Mouse (Mus musculus) heart, postnatal 14 days (tissue): ENCODE results near the gene Pgbd5. TPM values are rescaled to one million over a fixed set of nuclear protein-coding genes. Genes with fewer than 3 reads are reported as not detected.
A peak's percentile ranks its signal among the peaks of the same experiment; 100 is the strongest.

Source experiments
- DNase-seq, 2 experiments: peaks; one replicate each; pipeline ENCODE4 v3.0.0; 2021 to 2022
- intact Hi-C: fragments of 180-260 bp; cut with DNase I; formaldehyde crosslinking; loops from one replicate; pipeline ENCODE4 v1.15.1; 2025
- long read RNA-seq, 2 experiments: library from polyadenylated mRNA; stranded (forward); transcript quantifications; one replicate each; pipeline ENCODE4 v2.0.0; 2021
- total RNA-seq, 2 experiments: library from RNA; stranded (reverse); gene quantifications; 2 replicates each; pipeline ENCODE4 v1.2.3; 2021

The Pgbd5 gene
- 1 to 10 TPM; 2.0 to 2.2 TPM for total RNA-seq
- long read RNA-seq, experiment 1, transcript Pgbd5-201 (7 exons, 2,824 nt), result major isoform, 5 of 7 reads
- long read RNA-seq, experiment 1, partial matches to known transcripts, result 0 of 7 reads
- long read RNA-seq, experiment 1, other reads (novel, unspliced or antisense), result 2 of 7 reads
- long read RNA-seq, experiment 2, partial matches to known transcripts, result 0 of 3 reads
- long read RNA-seq, experiment 2, other reads (novel, unspliced or antisense), result 0 of 3 reads

DNA sequence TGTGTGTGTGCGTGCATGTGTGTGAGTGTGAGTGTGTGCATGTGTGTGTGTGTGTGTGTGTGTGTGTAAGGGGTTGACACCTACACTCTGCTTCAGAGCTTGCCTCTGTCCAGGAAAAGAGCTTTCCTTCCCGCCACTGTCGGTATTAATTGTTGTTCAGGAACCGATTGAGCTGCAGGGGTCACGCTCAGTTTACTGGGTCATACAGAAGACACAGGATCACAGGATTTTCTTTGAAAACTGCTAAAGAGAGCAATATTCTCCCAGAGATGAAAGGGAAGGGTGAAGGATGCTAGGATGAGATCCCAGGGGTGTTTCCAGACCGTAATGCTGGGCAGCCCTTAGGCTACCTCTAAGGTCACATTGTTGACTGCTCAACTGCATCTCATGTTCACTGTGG, at the start of gene Pgbd5:
TSS of gene Pgbd5 (minus strand) at position 101 of the 400 bp plus-strand sequence.
- intact Hi-C loops, result no loop called here
- no peak for DNase-seq

DNA sequence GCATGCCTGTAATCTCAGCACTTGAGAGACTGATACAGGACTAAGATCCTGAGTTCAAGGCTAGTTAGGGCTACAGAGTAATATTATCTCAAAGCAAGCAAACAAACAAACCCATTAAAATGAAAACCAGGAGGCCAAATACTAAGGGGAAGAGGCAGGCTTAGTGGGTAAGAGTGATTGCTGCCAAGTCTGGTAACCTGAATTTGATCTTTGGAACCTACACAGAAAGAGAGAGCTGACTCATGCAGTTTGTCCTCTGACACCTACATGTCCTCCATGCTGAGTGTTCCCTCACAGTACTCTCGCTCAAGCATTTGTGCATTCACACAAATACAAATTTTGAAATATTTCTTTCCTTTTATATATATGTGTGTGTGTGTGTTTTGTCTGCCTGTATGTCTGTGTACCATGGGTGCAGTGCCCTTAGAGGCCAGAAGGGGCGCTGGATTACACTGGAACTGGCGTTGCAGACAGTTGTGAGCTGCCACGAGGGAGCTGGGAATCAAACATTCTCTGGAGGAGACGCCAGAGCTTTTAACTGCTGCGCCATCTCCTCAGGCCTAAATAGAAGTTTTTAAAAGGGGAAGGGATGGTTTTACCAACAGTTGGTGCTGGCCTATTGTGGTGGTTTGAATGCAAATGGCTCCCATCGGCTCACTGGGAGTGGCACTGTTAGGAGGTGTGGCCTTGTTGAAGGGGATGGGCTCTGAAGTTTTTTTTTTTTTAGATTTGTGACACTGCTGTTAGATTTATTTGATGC, 44.1 kb upstream of the Pgbd5 start:
- intact Hi-C loops, result no loop called here
- no peak for DNase-seq

DNA sequence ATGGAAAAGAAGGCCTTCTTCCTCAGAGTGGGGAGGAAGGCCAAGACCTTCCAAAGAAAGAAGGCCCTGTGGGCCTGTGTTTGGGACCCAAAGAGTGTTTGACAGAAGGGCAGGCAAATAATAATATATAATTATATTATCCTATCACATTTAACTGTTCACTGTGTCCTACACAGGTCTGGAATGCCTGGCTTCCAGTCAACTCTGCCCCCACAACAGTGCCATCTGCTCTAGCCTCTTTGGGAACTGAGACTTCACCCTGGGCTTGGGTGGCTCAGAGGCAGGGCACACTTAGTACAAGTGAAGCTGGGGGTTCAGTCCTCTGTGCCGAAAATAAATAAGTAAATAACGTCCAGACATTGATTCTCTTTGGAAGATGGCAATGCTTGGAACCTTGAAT, 43.3 kb upstream of the Pgbd5 start:
- intact Hi-C loops, result no loop called here
- DNase-seq, result no peak

DNA sequence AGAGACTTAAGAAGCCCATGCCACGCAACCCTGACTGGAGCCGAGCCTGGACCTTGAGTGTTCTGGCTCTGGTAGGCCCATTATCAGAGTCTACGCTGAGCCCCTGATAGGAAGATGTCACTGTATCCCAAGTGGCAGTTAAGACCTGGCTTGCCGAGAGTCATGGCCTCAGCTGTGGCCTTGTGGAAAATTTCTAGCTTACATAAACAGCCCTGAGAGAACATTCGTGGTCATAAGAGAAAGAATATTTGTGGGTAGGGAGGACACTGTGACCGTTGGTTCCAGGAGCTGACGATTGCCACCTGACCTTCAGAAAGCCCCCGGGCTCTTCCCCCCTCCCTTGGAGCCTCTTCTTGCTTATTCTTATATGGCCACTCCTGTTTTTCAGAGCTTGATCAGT, 40.9 kb upstream of the Pgbd5 start:
- no peak for DNase-seq
- intact Hi-C loops, result no loop called here

DNA sequence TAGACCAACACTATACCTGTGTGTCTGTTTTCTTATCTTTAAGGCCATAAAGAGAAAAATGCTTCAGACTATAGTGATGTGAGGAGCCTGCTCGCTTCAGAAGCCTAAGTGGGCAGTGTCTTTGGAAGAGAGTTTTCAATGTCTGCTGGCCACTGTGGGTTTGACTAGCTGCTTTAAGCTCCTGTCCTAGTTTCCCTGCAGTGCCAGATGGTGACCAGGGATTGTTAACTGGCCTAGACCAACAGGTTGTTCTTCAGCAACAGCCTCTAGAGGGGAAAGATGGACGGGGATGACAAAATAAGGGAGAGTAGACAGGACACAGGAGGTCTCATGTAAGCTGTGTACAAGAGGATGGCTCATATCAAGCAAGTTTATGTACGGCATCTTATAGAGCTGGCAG, 39.8 kb upstream of the Pgbd5 start:
- no peak for DNase-seq
- intact Hi-C loops, result no loop called here

DNA sequence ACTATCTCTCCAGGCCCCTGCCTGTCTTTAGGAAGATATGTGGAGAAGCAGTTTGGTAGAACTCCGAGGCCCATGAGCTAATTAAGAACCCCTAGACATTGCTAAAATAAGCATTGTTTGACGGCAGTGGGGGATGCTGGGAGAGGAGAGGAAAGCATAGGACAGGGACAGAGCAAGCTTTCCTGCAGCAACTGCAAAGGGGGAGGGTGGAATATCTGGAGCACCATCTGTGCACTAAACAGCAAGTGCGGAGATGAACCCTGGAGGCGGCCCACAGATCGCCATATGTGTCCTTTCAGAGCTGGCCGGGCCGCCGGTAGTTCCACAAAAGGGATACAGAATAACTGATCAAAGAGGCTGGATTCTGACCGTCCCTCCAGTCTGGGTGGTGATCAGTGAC, 37.2 kb upstream of the Pgbd5 start:
- DNase-seq, result no peak
- intact Hi-C loops, result no loop called here

DNA sequence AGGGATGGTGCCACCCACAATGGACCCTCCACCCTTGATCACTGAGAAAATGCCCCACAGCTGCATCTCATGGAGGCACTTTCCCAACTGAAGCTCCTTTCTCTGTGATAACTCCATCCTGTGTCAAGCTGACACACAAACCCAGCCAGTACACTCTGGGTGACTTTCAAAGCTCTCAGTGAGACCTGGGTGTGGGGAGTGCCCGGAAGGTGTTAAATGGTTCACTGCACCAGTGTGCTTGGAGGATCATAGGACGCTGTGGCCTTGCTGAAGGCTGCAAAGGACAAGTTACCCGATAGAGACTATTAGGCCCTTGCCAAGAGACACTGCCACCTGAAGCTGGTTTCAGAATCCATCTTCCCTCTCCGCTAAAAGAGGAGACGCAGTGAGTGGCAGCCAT, 36.2 kb upstream of the Pgbd5 start:
- intact Hi-C loops, result no loop called here
- DNase-seq, result no peak

DNA sequence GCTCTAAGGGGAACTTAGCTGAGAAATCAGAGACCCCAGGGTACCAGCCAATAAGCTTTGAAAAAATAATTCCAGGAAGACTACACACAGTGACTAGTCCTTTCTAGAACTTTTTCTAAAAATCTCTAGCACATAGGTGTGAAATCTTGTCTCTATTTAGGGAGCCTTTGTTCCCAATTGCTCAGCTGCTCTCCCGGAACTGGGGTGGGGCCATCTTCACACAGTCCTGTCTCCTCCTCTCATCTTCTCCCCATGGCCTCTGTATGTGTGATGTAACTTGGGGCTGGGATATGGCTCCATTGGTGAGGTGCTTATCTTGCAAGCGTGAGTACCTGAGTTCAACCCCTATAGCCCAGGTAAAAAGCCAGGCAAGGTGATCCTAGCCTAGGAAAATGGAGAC, 25.2 kb upstream of the Pgbd5 start:
- intact Hi-C loops, result no loop called here
- DNase-seq, result no peak

DNA sequence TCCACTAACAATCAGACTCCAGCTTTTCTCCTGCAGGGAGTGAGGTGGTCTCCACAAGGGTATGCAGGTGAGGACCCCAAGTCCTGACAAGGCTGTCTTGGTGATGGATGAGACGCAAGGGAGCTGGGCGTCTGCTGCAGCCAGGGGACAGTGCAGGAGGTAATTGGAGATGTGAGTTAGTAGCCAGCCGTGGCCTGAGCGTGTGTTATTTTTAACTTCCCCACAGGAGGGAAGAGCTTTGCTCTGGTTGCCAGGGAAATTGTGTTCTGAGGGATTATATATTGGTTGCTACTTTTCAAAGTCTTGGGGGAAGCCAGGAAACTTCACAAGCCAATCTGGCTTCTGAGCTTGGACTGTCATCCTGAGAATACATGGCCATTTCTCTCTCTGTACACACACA, 23.7 kb upstream of the Pgbd5 start:
- intact Hi-C loops, result no loop called here
- no peak for DNase-seq

DNA sequence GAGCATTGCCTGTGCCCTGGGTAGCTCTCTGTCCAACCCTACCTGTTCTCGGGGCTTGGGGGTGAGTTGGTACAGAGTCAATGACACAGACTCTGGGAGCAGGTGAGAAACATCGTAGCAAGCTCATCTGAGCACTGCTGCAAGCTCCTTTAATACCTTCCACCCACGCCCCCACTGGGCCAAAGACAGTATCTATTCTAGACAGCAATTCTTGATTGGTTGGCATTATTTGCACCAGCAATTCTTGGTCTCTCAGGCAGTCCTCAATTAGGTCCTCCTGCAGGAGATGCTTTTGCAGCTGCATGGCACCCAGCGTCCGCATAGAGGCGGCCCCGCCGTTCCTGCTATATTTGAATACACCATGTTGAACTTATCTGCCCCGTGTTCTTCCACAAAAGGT, 22.7 kb upstream of the Pgbd5 start:
- DNase-seq, result no peak
- intact Hi-C loops, result no loop called here

DNA sequence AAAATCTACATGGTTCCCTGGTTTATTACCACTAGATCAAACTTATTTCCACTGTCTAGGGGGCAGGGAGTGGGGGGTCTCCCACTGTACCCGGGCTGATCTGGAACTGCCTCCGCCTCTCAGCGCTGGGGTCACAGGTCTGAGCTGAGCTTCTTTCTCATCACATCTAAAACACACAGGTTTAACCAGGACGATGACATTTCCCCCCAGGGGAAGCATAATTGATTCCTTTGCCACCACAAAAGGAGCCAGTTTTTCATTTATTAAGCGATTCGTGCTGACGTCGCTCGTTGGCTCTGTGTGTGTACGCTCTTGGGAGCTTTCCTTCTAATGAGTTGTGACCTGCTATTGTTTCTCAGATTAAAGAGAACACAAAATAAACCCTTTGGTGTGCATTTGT, 21.6 kb upstream of the Pgbd5 start:
- no peak for DNase-seq
- intact Hi-C loops, result no loop called here

DNA sequence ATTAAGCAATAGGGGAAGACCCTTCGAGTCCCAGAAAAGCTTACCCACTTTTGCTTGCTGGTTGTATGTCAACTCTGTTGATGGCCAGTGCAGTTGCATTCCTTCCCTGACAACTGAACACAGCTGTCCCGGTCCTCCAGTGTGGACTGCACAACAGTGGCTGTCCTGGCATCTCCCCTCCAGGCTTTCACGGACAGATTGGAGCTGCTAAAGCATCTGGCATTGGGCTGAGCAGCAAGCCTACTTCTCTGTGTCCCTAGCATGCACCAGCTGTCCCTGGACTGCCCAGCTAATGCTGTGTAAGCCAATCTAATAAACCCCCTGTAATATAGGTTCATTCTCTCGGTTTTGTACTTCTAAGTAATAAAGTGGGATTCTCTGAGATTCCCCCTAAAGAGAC, 21.2 kb upstream of the Pgbd5 start:
- intact Hi-C loops, result no loop called here
- DNase-seq, result peak in 1 of 2 experiments; percentile 21

DNA sequence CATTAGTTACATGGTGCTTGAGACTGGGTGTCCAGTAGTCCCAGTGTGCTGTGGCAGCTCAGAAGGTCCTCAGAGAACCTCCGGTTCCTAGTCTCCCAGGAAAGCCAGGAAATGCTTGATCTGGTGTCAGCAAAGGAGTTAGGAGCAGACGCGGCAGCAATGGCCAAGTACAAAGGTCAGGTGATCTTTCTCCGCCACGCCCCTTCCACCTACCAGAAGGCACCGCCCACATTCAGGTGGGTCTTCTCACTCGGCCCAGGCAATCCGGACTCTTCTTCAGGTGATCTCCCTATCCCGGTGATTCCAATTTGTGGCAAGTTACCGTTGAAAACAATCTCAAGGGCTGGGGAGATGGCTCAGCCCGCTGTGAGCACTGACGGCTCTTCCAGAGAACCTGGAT, 20.2 kb upstream of the Pgbd5 start:
- no peak for DNase-seq
- intact Hi-C loops, result no loop called here

DNA sequence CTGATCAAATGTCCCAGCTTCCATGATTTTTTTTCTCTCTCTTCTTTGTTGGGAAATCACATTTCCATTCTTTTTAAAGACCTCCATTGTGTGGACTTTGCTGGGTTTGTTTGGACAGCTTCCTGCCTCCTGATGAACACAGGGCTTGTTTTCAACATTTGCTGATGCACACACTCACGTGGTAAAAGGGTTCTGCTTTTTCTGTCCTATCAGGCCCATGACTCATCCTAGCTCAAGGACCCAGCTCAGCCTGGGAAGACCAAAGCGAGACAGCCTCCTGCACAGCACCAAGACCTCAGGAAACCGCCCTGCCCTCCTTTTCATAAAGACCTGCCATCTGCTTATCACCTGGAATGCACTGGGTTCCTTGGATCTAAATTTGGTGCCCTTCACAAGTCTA, 15.9 kb upstream of the Pgbd5 start:
- DNase-seq, result no peak
- intact Hi-C loops, result no loop called here

DNA sequence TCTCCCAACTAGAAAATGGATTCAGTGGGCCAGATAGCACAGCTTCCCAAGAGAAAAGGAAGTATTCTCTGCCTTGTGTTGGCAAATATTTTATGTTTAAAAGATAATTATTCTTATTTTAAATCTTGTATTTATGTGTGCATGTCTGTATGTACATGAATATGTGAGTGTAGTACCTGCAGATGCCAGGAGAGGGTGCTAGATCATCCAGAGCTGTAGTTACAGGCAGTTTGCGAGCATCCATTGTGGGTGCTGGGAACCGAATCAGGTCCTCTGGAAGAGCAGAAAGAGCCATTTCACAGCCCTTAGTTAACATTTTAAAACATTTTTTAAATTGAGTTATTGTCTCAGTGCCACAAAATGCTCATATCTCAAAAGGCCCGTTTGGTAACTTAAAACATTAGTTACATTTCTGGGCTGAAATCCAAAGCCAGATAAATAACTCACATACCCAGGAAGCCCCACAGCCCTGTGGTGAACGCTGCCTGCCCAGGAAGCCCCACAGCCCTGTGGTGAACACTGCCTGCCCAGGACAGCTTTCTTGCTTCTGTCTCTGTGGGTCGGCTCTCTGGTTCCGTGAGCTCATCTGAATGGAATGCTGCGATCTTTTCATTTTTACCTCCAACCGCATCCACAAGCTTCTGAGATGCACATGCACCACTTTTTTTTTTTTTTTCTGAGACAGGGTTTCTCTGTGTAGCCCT, 10.9 kb upstream of the Pgbd5 start:
- intact Hi-C loops, result no loop called here
- no peak for DNase-seq

DNA sequence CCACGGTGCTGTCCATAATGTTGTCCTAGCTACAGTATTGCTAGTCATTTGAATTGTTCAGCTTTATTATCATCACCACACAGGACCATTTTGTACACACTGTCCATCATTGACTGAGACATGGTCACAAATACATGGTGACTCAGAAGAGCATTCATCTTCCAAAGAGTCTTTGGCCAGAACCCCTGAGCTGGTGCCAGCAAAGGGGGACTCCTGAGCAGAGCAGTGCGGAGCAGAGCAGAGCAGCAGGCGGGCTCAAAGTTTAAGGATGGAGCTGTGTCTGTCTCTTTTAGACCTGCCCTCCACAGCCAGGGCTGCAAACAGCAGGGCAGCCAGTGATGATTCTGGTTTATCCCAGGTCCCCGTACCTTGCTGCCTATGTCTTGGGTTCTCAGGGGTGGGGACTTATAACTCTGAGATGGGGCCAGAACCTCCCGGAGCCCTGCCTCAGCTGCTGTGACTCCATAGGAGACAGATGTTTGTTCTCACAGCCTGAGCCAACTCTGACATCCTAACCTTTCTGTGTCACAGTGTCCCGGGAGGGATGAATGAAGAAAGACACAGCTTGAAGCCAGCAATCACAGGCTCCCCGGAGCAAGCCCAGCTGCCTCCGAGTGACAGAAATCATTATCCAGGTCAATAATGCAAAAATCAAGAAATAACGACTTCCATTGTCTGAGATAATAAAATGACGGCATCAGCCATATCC, 9.7 kb upstream of the Pgbd5 start:
- intact Hi-C loops, result no loop called here
- peak; percentile 59 to 71 for DNase-seq

DNA sequence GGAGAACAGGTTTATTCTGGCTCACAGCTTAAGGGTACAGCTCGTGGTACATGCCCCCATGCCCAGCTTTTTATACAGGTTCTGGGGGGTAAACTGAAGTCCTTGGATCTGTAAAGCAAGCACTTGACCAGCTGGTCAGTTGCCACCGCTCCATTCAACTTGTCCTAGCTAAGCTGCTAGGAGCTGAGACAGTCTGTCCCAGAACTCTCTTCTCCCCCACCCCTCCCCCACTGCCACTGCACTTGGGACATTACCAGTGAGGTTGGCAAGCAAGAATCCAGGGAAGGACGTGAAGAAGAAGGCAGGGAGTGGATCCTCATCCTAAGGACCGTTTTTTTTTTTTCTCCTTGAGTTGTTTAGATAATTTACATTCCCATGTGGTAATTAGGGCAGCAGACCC, 2.7 kb downstream of the Pgbd5 start:
- intact Hi-C loops, result no loop called here
- DNase-seq, result no peak

DNA sequence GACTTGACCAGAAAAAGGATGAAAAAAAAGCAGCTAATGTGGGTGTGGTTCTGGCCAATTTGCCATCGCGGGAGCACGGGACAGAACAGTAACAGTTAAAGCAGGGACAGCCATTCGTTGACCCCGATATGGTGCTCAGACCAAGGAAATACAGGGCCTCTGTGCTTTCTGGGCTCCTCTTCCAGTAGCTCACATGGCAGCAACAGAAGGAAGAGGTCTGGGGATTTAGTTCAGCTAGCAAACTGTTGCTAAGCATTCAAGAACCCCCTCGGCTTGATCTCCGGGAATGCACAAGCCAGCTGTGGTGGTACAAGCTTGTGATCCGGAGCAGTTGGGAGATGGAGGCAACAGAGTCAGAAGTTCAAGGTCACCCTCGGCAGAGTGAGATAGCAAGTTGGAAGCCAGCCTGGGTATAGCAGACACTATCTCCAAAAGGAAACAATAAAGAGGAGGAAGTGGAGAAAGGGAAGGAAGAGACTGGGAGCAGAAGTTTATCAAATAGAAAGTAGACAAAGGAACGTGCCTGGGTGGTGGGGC, 3.7 kb downstream of the Pgbd5 start:
- intact Hi-C loops, result no loop called here
- no peak for DNase-seq

DNA sequence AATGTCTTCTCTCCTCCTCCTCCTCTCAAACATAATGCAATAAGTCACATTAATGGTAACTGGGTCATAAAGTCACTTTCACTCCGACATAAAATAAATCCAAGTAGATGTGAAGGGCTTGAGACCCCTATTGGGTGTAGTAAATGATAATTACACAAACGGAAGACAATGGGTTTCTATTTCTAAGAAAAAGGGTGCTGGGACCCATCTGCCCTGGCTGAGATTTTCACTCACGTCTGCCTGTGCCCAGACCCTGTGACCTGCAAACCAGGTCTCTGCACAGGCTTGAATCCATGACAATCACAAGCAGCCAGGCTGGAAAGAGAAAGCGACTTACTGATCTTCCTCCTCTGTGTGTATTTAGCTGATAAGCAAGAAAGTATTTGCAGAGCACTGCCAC, 4.3 kb downstream of the Pgbd5 start:
- intact Hi-C loops, result no loop called here
- DNase-seq, result no peak

DNA sequence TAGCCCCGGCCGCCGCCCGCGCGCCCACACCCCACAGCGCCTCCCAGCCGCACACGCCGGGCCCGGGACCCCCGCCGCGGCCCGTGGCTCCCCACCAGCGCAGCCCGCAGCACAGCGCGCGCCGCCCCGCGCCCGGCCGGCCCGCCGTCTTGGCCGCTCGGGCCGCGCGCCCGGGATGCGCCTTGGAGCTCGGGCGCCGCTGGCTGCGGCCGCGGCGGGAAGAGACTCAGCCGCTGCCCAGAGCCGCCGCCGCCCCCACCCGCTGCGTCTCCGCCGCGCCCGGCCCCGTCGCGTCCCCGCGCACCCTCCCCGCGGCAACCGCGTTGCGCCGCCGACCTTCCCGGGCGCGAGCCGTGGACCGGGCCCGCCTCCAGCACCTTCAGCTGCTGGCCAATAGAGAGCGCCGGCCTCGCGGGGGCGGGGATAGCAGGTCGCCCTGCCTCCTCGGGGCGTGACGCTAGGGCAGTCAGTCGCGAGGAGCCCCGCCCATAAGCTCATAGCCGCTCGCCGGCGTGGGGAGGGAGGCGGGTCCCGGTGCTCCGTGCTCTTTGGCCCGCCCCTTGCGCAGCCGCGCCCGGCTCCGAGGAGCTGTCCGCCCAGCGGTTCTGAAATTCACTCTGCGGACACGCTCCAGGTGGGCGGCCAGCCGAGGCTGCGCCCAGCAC, 5.2 kb downstream of the Pgbd5 start:
- intact Hi-C loops, result no loop called here

More for the DNA sequence above, 5.2 kb downstream of the Pgbd5 start:
- peak; percentile 97 for DNase-seq
